Mouse (Mus musculus): ENCODE results near the gene Thrap3. TPM values are rescaled to one million over a fixed set of nuclear protein-coding genes. Genes with fewer than 3 reads are reported as not detected.

Gene Thrap3
- polyA plus RNA-seq (2015; fragmentation: Nextera tagmentation; extraction: Ambion mirVana): 137 and 143 TPM in 2 replicates

DNA sequence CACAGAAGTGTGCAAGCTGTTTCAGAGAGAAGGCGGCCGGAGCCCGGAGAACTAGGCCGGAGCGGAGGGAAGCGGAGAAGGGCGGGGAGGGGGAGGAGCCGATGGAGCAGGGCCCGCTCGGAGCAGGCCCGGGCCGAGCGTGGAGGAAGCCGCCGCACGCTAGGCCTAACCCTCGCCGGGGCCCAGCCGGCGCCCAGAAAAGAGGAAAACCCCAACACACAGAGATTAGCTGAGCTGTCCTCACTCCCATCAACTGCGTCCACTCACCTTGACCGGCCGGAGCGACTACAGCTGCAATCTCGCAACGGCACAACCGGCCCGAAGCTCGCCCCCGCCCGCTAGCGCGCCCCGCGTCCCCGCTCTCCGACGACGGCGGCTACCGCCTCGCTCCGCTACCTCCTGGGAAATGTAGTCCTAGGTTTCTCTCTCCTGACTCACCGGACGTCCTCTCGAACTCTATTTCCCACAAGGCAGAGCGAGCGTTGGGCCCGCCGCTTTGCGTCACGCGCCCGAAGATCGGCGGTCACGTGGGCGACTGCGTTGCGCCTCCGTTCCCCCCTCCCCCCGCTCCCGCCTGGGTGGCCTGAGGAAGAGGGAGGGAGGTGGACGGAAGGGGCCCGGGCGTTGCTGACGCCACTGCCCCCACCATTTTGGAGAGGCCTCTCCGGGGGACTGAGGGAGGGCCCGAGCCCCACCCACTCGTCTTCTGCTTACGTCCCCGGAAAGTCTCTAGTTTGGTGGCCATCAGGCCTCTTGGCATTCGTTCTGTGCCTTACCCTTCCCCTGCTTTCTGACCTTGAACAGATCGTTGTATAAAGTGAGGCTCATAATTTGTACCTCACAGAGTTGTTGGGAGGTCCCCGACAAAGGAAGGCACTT, at the start of gene Thrap3:
Gene Thrap3, minus strand, starts transcription at position 458 of the 879 bp plus-strand sequence.
- Histone ChIP-seq H3K4me3 (ENCODE audit: low read length) (peak within 1 kb of the TSS; percentile 88), H3K4me2 (ENCODE audit: low read depth, low read length) (peak within 1 kb of the TSS; percentile 78), H3K9me3 (replicated peaks; ENCODE audit: control insufficient read depth, low read length) (no peaks in the 10 kb centered on the region), H3K36me3 (ENCODE audit: control insufficient read depth, insufficient read depth) (0 out of 2 replicates have a peak, but pooled peaks cover 3% of the 10 kb centered on the region), H3K9ac (ENCODE audit: low read length) (peak within 1 kb of the TSS; percentile 93), H3K27me3 (ENCODE audit: control insufficient read depth, insufficient read depth, low read length) (no peaks in the 10 kb centered on the region), H3K27ac (ENCODE audit: low read length) (peak within 1 kb of the TSS; percentile 99), H3K4me1 (ENCODE audit: control insufficient read depth, insufficient read depth, low read length) (peaks cover 40% of the 10 kb centered on the region)
- peak; percentile 98 for ATAC-seq (replicated peaks; ENCODE audit: extremely low read depth, insufficient read depth, low FRiP score)
- under 1% methylated on average over 73 of the region's 75 CpGs for WGBS

DNA sequence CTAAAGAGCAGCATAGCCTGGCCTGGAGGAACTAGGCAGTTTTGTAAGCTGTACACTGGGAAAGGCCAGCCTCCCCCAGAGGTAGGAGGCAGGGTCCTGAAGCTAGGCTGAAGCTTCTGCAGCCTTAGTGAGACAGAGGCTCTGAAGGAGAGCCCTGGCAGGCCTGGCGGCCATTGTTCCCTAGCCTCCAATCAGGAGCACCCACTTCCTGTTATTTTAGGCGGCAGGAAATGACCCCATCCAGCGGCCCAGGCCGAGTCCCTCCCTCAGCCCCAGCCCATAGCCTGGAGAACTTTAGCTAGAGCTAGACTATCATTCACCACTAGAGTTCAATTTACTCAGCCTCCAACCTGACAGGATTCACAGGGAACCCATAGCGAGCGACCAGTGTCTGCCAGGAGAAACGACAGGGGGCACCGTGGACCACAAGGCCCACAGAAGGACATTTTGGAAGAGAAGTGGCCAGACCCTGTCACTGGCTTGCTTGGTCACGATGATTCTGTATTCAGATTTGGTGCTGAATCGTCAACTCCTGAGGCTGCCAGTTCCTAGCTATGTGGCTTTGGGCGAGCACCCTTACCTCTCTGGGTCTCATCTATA, 49.2 kb upstream of the Thrap3 start:
- no peaks in the 10 kb centered on the region for H3K36me3 ChIP-seq (ENCODE audit: control insufficient read depth, insufficient read depth)
- H3K27ac ChIP-seq (ENCODE audit: low read length): peak overlapping the region; percentile 64
- whole genome bisulfite sequencing: 51% methylated on average over 11 of the region's 11 CpGs
- H3K27me3 ChIP-seq (ENCODE audit: control insufficient read depth, insufficient read depth, low read length): no peaks in the 10 kb centered on the region
- peak overlapping the region; percentile 34 for H3K9ac ChIP-seq (ENCODE audit: low read length)
- H3K4me2 ChIP-seq (ENCODE audit: low read depth, low read length): peak overlapping the region; percentile 13
- H3K9me3 ChIP-seq (replicated peaks; ENCODE audit: control insufficient read depth, low read length): no peaks in the 10 kb centered on the region
- H3K4me1 ChIP-seq (ENCODE audit: control insufficient read depth, insufficient read depth, low read length): peaks cover 59% of the 10 kb centered on the region
- peak overlapping the region; percentile 10; the same call in 1 of the 2 replicates for H3K4me3 ChIP-seq (ENCODE audit: low read length)
- ATAC-seq (replicated peaks; ENCODE audit: extremely low read depth, insufficient read depth, low FRiP score): no peak

DNA sequence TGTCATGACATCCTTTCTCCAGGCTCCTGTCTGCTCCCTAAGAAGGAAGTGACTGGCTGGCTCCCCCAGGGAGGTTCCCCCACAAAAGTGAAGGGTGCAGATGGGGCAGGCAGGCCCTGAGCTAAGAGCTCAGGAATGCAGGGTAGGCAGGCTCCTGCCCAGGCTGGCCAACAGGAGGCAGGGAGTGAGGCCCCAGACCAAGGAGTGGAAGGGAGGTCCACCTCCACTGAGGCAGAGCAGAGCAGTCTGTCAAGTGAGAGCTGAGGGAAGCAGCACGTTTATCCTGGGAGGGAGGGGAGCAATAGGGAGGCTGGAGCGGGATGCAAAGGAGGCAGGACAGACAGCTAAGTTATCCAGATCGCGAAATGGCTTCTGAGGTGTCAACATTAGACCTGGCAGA, 48.1 kb upstream of the Thrap3 start:
- no peaks in the 10 kb centered on the region for H3K27me3 ChIP-seq (ENCODE audit: control insufficient read depth, insufficient read depth, low read length)
- no peak overlapping the region for H3K4me3 ChIP-seq (ENCODE audit: low read length)
- ATAC-seq (replicated peaks; ENCODE audit: extremely low read depth, insufficient read depth, low FRiP score): no peak
- H3K9ac ChIP-seq (ENCODE audit: low read length): no peak overlapping the region
- no peak overlapping the region for H3K4me2 ChIP-seq (ENCODE audit: low read depth, low read length)
- no peaks in the 10 kb centered on the region for H3K9me3 ChIP-seq (replicated peaks; ENCODE audit: control insufficient read depth, low read length)
- 30% methylated on average over 4 of the region's 4 CpGs for WGBS
- H3K36me3 ChIP-seq (ENCODE audit: control insufficient read depth, insufficient read depth): peaks cover 4% of the 10 kb centered on the region; the same call in 1 of the 2 replicates
- peaks cover 64% of the 10 kb centered on the region for H3K4me1 ChIP-seq (ENCODE audit: control insufficient read depth, insufficient read depth, low read length)
- H3K27ac ChIP-seq (ENCODE audit: low read length): peak overlapping the region; percentile 64; the same call in 1 of the 2 replicates

DNA sequence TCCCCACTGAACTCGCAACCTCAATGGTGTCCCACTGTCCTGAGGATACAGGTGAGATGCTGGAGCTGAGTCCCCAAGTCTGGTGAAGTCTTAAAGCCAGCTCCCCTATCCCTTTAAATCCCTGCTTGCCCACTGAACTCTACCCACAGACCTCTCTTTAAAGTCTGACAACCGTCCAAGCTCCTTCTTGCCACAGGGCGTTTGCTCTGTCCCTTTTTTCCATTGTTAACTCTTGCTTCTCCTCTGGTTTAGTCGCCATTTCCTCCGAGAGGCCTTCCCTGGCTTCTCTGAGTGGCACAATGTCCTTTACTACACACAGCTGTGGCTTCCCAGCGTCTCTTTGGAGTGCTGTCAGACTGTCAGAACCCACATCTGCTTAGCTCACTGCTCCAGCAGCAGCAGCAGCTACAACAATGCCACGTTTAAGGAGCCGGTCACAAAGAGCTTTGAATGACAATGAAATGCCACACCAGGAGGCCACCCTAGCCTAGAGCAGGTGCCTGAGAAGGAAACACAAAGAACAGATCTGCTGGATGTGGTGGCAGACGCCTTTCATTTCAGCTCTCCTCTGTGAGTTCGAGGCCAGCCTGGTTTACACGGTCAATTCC, 45.8 kb upstream of the Thrap3 start:
- Histone ChIP-seq H3K9ac (ENCODE audit: low read length) (no peak overlapping the region), H3K4me3 (ENCODE audit: low read length) (no peak overlapping the region), H3K27ac (ENCODE audit: low read length) (no peak overlapping the region), H3K4me2 (ENCODE audit: low read depth, low read length) (no peak overlapping the region), H3K9me3 (replicated peaks; ENCODE audit: control insufficient read depth, low read length) (no peaks in the 10 kb centered on the region), H3K36me3 (ENCODE audit: control insufficient read depth, insufficient read depth) (peaks cover 4% of the 10 kb centered on the region; the same call in 1 of the 2 replicates), H3K27me3 (ENCODE audit: control insufficient read depth, insufficient read depth, low read length) (no peaks in the 10 kb centered on the region), H3K4me1 (ENCODE audit: control insufficient read depth, insufficient read depth, low read length) (peaks cover 53% of the 10 kb centered on the region)
- no peak for ATAC-seq (replicated peaks; ENCODE audit: extremely low read depth, insufficient read depth, low FRiP score)
- 34% methylated on average over 11 of the region's 11 CpGs for WGBS

DNA sequence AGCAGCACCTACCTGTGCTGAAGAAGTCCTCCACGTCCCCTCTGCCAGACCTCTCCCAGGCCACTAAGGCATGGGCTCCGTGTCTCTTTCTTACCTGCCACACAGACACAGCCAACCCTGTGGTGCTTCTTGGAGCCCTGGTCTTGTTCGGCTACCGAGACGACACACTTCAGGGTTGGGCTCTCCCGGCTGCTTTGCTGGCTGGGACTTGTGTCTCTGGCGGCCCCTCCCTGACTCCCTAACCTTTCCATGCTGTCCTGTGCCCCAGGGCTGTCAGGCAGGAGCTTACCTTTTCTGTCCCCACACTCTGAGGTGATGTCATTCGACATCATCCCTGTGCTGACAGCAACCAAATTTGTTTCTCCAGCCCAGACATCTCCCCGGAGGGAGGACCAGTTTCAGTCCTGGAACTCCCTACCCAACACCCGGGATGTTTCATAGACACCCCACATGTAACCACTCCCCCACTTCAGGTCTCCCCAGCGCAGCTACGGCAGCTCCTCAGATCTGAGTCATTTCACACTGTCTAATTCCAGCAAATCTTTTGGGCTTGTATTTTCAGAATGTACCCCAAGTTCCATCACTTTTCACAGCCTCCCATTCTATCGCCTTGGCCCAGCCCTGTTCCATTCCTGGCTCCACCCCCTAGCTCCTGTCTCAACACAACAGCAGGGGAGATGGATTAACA, 43.8 kb upstream of the Thrap3 start:
- ATAC-seq (replicated peaks; ENCODE audit: extremely low read depth, insufficient read depth, low FRiP score): no peak
- peaks cover 11% of the 10 kb centered on the region for H3K36me3 ChIP-seq (ENCODE audit: control insufficient read depth, insufficient read depth)
- H3K9me3 ChIP-seq (replicated peaks; ENCODE audit: control insufficient read depth, low read length): no peaks in the 10 kb centered on the region
- WGBS: 66% methylated on average over 13 of the region's 13 CpGs
- no peaks in the 10 kb centered on the region for H3K27me3 ChIP-seq (ENCODE audit: control insufficient read depth, insufficient read depth, low read length)
- no peak overlapping the region for H3K4me3 ChIP-seq (ENCODE audit: low read length)
- H3K4me2 ChIP-seq (ENCODE audit: low read depth, low read length): no peak overlapping the region
- H3K27ac ChIP-seq (ENCODE audit: low read length): no peak overlapping the region
- no peak overlapping the region for H3K9ac ChIP-seq (ENCODE audit: low read length)
- peaks cover 51% of the 10 kb centered on the region for H3K4me1 ChIP-seq (ENCODE audit: control insufficient read depth, insufficient read depth, low read length)

DNA sequence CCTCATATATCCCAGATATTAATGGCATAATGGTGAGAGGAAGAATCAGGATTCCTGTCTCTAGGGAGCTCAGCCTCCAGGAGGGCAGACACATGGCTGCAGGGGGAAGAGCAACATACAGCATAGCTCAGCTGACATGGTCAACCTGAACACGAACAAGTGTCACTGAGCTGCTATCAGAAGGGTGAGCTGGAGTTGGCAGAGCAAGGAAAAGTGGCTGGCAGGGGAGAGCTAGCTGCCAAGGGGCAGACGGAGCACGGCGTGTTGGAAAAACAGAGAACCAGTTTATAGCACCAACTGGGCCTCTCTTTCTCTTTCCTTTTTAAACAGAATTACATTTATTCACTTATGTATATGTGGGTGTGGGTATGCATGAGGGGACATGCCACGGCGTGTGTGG, 40.0 kb upstream of the Thrap3 start:
- 0 out of 2 replicates have a peak, but pooled peaks have one; percentile 43 for ATAC-seq (replicated peaks; ENCODE audit: extremely low read depth, insufficient read depth, low FRiP score)
- Histone ChIP-seq H3K27me3 (ENCODE audit: control insufficient read depth, insufficient read depth, low read length) (no peaks in the 10 kb centered on the region), H3K9ac (ENCODE audit: low read length) (peak overlapping the region; percentile 45), H3K36me3 (ENCODE audit: control insufficient read depth, insufficient read depth) (peaks cover 33% of the 10 kb centered on the region), H3K27ac (ENCODE audit: low read length) (peak overlapping the region; percentile 80), H3K4me2 (ENCODE audit: low read depth, low read length) (no peak overlapping the region), H3K9me3 (replicated peaks; ENCODE audit: control insufficient read depth, low read length) (no peaks in the 10 kb centered on the region), H3K4me1 (ENCODE audit: control insufficient read depth, insufficient read depth, low read length) (peaks cover 42% of the 10 kb centered on the region), H3K4me3 (ENCODE audit: low read length) (no peak overlapping the region)
- 51% methylated on average over 6 of the region's 6 CpGs for WGBS

DNA sequence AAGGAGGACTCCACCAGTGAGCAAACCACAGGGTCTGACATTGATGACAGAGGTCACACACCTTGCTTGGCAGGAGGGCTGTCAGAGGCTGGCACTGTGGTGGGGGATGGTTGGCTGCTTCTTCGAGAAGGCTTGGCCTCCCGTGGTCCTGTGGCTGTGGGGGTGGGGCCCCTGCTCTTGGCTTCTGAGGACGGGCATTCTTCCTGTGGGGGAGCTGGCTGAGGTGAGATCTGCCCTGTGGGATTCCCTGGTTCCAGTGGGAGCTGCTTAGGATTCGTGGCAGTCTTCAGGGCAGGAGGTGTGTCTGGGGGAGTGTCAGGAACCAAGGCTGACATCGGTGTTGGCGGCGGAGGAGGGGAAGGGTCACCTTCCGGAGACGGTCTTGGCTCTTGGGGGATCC, 39.4 kb upstream of the Thrap3 start:
- Histone ChIP-seq H3K27me3 (ENCODE audit: control insufficient read depth, insufficient read depth, low read length) (no peaks in the 10 kb centered on the region), H3K4me3 (ENCODE audit: low read length) (no peak overlapping the region), H3K9ac (ENCODE audit: low read length) (peak overlapping the region; percentile 38), H3K27ac (ENCODE audit: low read length) (peak overlapping the region; percentile 80), H3K4me1 (ENCODE audit: control insufficient read depth, insufficient read depth, low read length) (peaks cover 47% of the 10 kb centered on the region), H3K9me3 (replicated peaks; ENCODE audit: control insufficient read depth, low read length) (no peaks in the 10 kb centered on the region), H3K4me2 (ENCODE audit: low read depth, low read length) (no peak overlapping the region), H3K36me3 (ENCODE audit: control insufficient read depth, insufficient read depth) (peaks cover 34% of the 10 kb centered on the region)
- 28% methylated on average over 9 of the region's 9 CpGs for WGBS
- ATAC-seq (replicated peaks; ENCODE audit: extremely low read depth, insufficient read depth, low FRiP score): no peak

DNA sequence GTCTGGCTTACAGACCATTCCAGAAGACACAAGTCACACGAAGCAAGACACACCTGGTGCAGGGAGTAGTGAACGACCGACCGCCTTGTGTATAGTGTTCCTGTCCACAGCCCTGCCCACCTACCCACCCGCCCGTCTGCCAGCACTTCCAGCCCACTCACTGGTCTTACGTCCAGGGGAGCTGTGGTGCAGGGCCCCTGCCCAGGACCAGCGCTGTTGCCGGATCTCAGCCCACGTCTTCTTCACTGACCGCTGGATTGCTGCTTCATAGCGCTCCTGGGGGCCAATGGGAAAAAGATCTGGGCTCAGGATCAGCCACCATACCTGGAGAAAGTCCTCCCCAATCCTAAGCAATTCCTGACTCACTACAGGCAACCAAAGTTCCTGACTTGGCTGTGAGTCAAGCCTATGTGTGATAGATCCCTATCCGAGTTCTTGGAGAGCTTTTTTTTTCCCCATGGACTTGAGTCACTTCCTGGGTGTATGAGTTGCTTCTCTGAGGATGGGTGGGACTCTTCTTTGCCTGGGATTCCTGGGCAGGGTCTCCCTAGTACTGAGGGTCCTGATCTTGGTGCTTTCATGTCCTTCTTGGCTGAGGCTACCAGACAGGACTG, 37.4 kb upstream of the Thrap3 start:
- Histone ChIP-seq H3K9me3 (replicated peaks; ENCODE audit: control insufficient read depth, low read length) (no peaks in the 10 kb centered on the region), H3K27ac (ENCODE audit: low read length) (no peak overlapping the region), H3K27me3 (ENCODE audit: control insufficient read depth, insufficient read depth, low read length) (no peaks in the 10 kb centered on the region), H3K4me2 (ENCODE audit: low read depth, low read length) (no peak overlapping the region), H3K4me1 (ENCODE audit: control insufficient read depth, insufficient read depth, low read length) (peaks cover 43% of the 10 kb centered on the region), H3K36me3 (ENCODE audit: control insufficient read depth, insufficient read depth) (peaks cover 50% of the 10 kb centered on the region), H3K4me3 (ENCODE audit: low read length) (no peak overlapping the region), H3K9ac (ENCODE audit: low read length) (no peak overlapping the region)
- no peak for ATAC-seq (replicated peaks; ENCODE audit: extremely low read depth, insufficient read depth, low FRiP score)
- WGBS: 83% methylated on average over 13 of the region's 13 CpGs
